Comparison of ENCODE assay signal across 25 mouse cellular contexts in the genomic region with DNA sequence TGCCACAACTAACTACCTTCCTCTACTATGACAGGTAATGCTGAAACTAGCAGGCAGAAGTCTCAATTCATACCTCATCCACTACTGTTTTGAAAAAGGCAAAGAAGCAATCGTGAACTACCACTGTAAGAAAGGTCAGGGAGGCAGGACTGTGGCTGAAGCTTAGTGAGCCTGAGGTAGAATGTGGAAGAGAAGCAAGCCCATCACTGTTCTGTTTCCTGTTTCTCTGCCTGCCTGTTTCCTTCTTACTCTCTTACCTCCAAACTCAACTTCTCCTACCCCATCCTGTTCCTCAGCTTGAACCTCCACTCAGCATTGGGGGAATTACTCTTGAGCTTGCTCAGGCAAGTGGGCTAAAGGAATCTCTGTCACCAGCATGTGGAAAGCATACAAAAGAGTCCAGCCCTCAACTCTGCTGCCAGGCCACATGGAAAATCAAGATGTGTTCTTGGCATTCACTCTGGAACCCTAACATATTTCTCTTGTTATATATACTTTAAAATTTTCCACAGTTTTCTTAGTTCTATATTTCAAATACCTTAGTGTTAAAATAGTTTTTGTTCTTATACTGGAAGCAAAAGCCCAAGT. TPM values are rescaled to one million over a fixed set of nuclear protein-coding genes. Genes with fewer than 3 reads are reported as not detected.
DNase-seq lines count a peak whose midpoint lies in the region; ATAC-seq and TF ChIP-seq lines count a peak whose summit lies in the region.
"Had no signal": no experiment of that assay in that cellular context is flagged by ENCODE, and none has a peak within 500 bp of the region (broad histone marks: within the 10 kb centered on the region; RNA-seq: fewer than 3 reads in every experiment).

No protein-coding gene starts in this region.

- no peak for TF ChIP-seq CTCF in heart, postnatal 0 days (IDR thresholded peaks at IDR 0.05; ENCODE audit: low read depth)
- no peak for TF ChIP-seq CTCF in stomach, postnatal 0 days (IDR thresholded peaks at IDR 0.05; ENCODE audit: low read depth)

- H3K27ac ChIP-seq in heart, postnatal 0 days (ENCODE audit: low read depth): 0 out of 2 replicates have a peak overlapping the region, but pooled peaks have one; percentile 6
- no peak overlapping the region for H3K27ac ChIP-seq in heart, embryonic 12.5 days (ENCODE audit: poor library complexity, severe bottlenecking)
- peak overlapping the region; percentile 49 for H3K27ac ChIP-seq in lung, embryonic 16.5 days (ENCODE audit: low read length)
- H3K27ac ChIP-seq in stomach, postnatal 0 days (replicated peaks): 0 out of 2 replicates have a peak overlapping the region, but pooled peaks have one; percentile 2
- H3K27ac ChIP-seq: midbrain, embryonic 10.5 days had no signal

- H3K9ac ChIP-seq in heart, postnatal 0 days (replicated peaks; ENCODE audit: low read depth, low read length): no peak overlapping the region
- no peak overlapping the region for H3K9ac ChIP-seq in heart, embryonic 12.5 days
- 0 out of 2 replicates have a peak overlapping the region, but pooled peaks have one; percentile 5 for H3K9ac ChIP-seq in lung, embryonic 16.5 days (ENCODE audit: low read length)
- no peak overlapping the region for H3K9ac ChIP-seq in stomach, postnatal 0 days (ENCODE audit: low read length)
- H3K9ac ChIP-seq: liver, postnatal 0 days had no signal

- no peaks in the 10 kb centered on the region for H3K4me1 ChIP-seq in heart, postnatal 0 days (ENCODE audit: control insufficient read depth, insufficient read depth)
- peaks cover 8% of the 10 kb centered on the region for H3K4me1 ChIP-seq in heart, embryonic 12.5 days (replicated peaks)
- H3K4me1 ChIP-seq in lung, embryonic 16.5 days (replicated peaks; ENCODE audit: control insufficient read depth, insufficient read depth, low read length): no peaks in the 10 kb centered on the region
- no peaks in the 10 kb centered on the region for H3K4me1 ChIP-seq in stomach, postnatal 0 days (replicated peaks; ENCODE audit: control insufficient read depth, insufficient read depth)
- H3K4me1 ChIP-seq: midbrain, embryonic 10.5 days had no signal

- ATAC-seq in heart, postnatal 0 days (ENCODE audit: insufficient read depth, low read depth): no peak
- no peak for ATAC-seq in heart, embryonic 12.5 days (ENCODE audit: insufficient number of reproducible peaks, low FRiP score)
- no peak for ATAC-seq in lung, embryonic 16.5 days (ENCODE audit: low read depth)
- ATAC-seq in hematopoietic stem cell, adult 5-6 weeks (replicated peaks in 1 of 2; ENCODE audit: insufficient read depth in 1 of 2, low FRiP score in 2 of 2, low TSS enrichment in 1 of 2, low read depth in 1 of 2, poor library complexity in 2 of 2, severe bottlenecking in 2 of 2): peak; percentile 27 to 62; a peak in 3 of 4 replicates
- no peak for ATAC-seq in stomach, postnatal 0 days (ENCODE audit: low FRiP score, low TSS enrichment)
- no peak for ATAC-seq in megakaryocyte progenitor cell, adult 5-6 weeks (replicated peaks; ENCODE audit: poor library complexity)
- ATAC-seq: forebrain, embryonic 16.5 days; hindbrain, embryonic 16.5 days; liver, postnatal 0 days had no signal

- 52% methylated on average over 1 of the region's 1 CpGs for WGBS in heart, postnatal 0 days
- whole genome bisulfite sequencing in heart, embryonic 12.5 days: 72% methylated on average over 1 of the region's 1 CpGs
- 71% methylated on average over 1 of the region's 1 CpGs for WGBS in lung, embryonic 16.5 days
- WGBS in stomach, postnatal 0 days: 50% methylated on average over 1 of the region's 1 CpGs

- no peak for TF ChIP-seq EP300 in heart, postnatal 0 days (IDR thresholded peaks at IDR 0.05; ENCODE audit: low read depth)
- TF ChIP-seq EP300 in stomach, postnatal 0 days (optimal IDR thresholded peaks at IDR 0.05): no peak

- H3K4me2 ChIP-seq in heart, postnatal 0 days (ENCODE audit: low read depth, low read length): no peak overlapping the region
- H3K4me2 ChIP-seq in heart, embryonic 12.5 days: no peak overlapping the region
- H3K4me2 ChIP-seq in lung, embryonic 16.5 days (ENCODE audit: low read depth, low read length): no peak overlapping the region
- H3K4me2 ChIP-seq in stomach, postnatal 0 days (replicated peaks; ENCODE audit: low read depth): peak overlapping the region; percentile 9; the same call in 1 of the 2 replicates
- H3K4me2 ChIP-seq: heart, embryonic 11.5 days had no signal

- no peak overlapping the region for H3K4me3 ChIP-seq in heart, postnatal 0 days (ENCODE audit: low read depth, low read length)
- no peak overlapping the region for H3K4me3 ChIP-seq in heart, embryonic 12.5 days
- no peak overlapping the region for H3K4me3 ChIP-seq in lung, embryonic 16.5 days (ENCODE audit: low read length)
- no peak overlapping the region for H3K4me3 ChIP-seq in stomach, postnatal 0 days (ENCODE audit: low read depth, low read length)
- H3K4me3 ChIP-seq: erythroblast, embryonic 14.5 days; midbrain, embryonic 10.5 days had no signal

- H3K36me3 ChIP-seq in heart, postnatal 0 days (replicated peaks; ENCODE audit: control insufficient read depth, insufficient read depth, low read length): no peaks in the 10 kb centered on the region
- no peaks in the 10 kb centered on the region for H3K36me3 ChIP-seq in heart, embryonic 12.5 days
- no peaks in the 10 kb centered on the region for H3K36me3 ChIP-seq in lung, embryonic 16.5 days (ENCODE audit: control insufficient read depth, insufficient read depth, low read length)
- no peaks in the 10 kb centered on the region for H3K36me3 ChIP-seq in stomach, postnatal 0 days (ENCODE audit: control insufficient read depth, insufficient read depth, low read length)
- H3K36me3 ChIP-seq: midbrain, embryonic 10.5 days had no signal

- DNase-seq in heart, postnatal 0 days (ENCODE audit: low spot score): no peak
- no peak for DNase-seq in lung, postnatal 10 days
- DNase-seq in stomach, postnatal 0 days (ENCODE audit: low spot score): no peak
- no peak for DNase-seq in cerebellum, postnatal 14 days
- DNase-seq: adrenal gland, adult 8-10 months; cerebellum, adult 11-12 months; cerebellum, postnatal 25 days; embryo, embryonic 11 days; heart, postnatal 36 days; kidney, adult 9 months; liver, postnatal 0 days; lung, postnatal 4 days; retina, postnatal 1 day; thymus, postnatal 25 days had no signal

- no peaks in the 10 kb centered on the region for H3K27me3 ChIP-seq in heart, postnatal 0 days (ENCODE audit: control insufficient read depth, insufficient read depth, low read length)
- no peaks in the 10 kb centered on the region for H3K27me3 ChIP-seq in heart, embryonic 12.5 days (replicated peaks)
- no peaks in the 10 kb centered on the region for H3K27me3 ChIP-seq in lung, embryonic 16.5 days (ENCODE audit: control insufficient read depth, insufficient read depth, low read depth, low read length)
- no peaks in the 10 kb centered on the region for H3K27me3 ChIP-seq in stomach, postnatal 0 days (ENCODE audit: control insufficient read depth, insufficient read depth, low read length)

- H3K9me3 ChIP-seq in heart, postnatal 0 days (replicated peaks; ENCODE audit: control insufficient read depth, low read length): no peaks in the 10 kb centered on the region
- H3K9me3 ChIP-seq in heart, embryonic 12.5 days (replicated peaks): no peaks in the 10 kb centered on the region
- H3K9me3 ChIP-seq in lung, embryonic 16.5 days (ENCODE audit: control insufficient read depth, low read length): no peaks in the 10 kb centered on the region
- H3K9me3 ChIP-seq in stomach, postnatal 0 days (ENCODE audit: control insufficient read depth, low read length): no peaks in the 10 kb centered on the region
- H3K9me3 ChIP-seq: midbrain, embryonic 10.5 days had no signal

RNA-seq across cellular contexts. Expression of gene Aspn, which starts 3.4 kb away (rescaled TPM):
- 45.8 and 67.5 TPM in 2 replicates for total RNA-seq in heart, postnatal 0 days (2014; rRNA removed; ENCODE audit: low replicate concordance)
- polyA plus RNA-seq in heart, postnatal 0 days (2015; fragmentation: Nextera tagmentation; extraction: Ambion mirVana): 56.0 and 62.7 TPM in 2 replicates
- polyA plus RNA-seq in heart, embryonic 12.5 days (2016; fragmentation: Nextera tagmentation; extraction: Ambion mirVana): 2.5 and 3.7 TPM in 2 replicates
- 49.3 and 51.7 TPM in 2 replicates for polyA plus RNA-seq in lung, embryonic 16.5 days (2015; fragmentation: Nextera tagmentation; extraction: Ambion mirVana)
- not detected in 2 replicates for total RNA-seq in hematopoietic stem cell, adult 5-6 weeks (2017)
- polyA plus RNA-seq in stomach, postnatal 0 days (2015; fragmentation: Nextera tagmentation; extraction: Ambion mirVana): 106 and 127 TPM in 2 replicates
- total RNA-seq in megakaryocyte progenitor cell, adult 5-6 weeks (2015): not detected in 2 replicates
- not detected in 2 replicates for total RNA-seq in megakaryocyte progenitor cell, adult 5-6 weeks (2017)
- total RNA-seq: neutrophil, adult 5-6 weeks had no signal
- polyA plus RNA-seq: erythroblast, embryonic 14.5 days; liver, adult 2 months had no signal

RNA-seq across cellular contexts. Expression of gene Omd, which starts 34.6 kb away (rescaled TPM):
- not detected in 2 replicates for total RNA-seq in heart, postnatal 0 days (2014; rRNA removed; ENCODE audit: low replicate concordance)
- 0.43 and 0.59 TPM in 2 replicates for polyA plus RNA-seq in heart, postnatal 0 days (2015; fragmentation: Nextera tagmentation; extraction: Ambion mirVana)
- polyA plus RNA-seq in heart, embryonic 12.5 days (2016; fragmentation: Nextera tagmentation; extraction: Ambion mirVana): 0.24 and 0.43 TPM in 2 replicates
- 1.8 and 2.0 TPM in 2 replicates for polyA plus RNA-seq in lung, embryonic 16.5 days (2015; fragmentation: Nextera tagmentation; extraction: Ambion mirVana)
- not detected in 2 replicates for total RNA-seq in hematopoietic stem cell, adult 5-6 weeks (2017)
- 0.30 and 0.36 TPM in 2 replicates for polyA plus RNA-seq in stomach, postnatal 0 days (2015; fragmentation: Nextera tagmentation; extraction: Ambion mirVana)
- not detected in 2 replicates for total RNA-seq in megakaryocyte progenitor cell, adult 5-6 weeks (2015)
- 0.04 TPM in 1 of 2 replicates, not detected in the other for total RNA-seq in megakaryocyte progenitor cell, adult 5-6 weeks (2017)
- total RNA-seq: neutrophil, adult 5-6 weeks had no signal
- polyA plus RNA-seq: erythroblast, embryonic 14.5 days; liver, adult 2 months had no signal

RNA-seq across cellular contexts. Expression of gene Ecm2, which starts 43.0 kb away (rescaled TPM):
- 5.3 and 6.6 TPM in 2 replicates for total RNA-seq in heart, postnatal 0 days (2014; rRNA removed; ENCODE audit: low replicate concordance)
- polyA plus RNA-seq in heart, postnatal 0 days (2015; fragmentation: Nextera tagmentation; extraction: Ambion mirVana): 5.7 and 6.4 TPM in 2 replicates
- polyA plus RNA-seq in heart, embryonic 12.5 days (2016; fragmentation: Nextera tagmentation; extraction: Ambion mirVana): 2.0 and 2.4 TPM in 2 replicates
- polyA plus RNA-seq in lung, embryonic 16.5 days (2015; fragmentation: Nextera tagmentation; extraction: Ambion mirVana): 1.9 and 2.3 TPM in 2 replicates
- total RNA-seq in hematopoietic stem cell, adult 5-6 weeks (2017): 0.25 and 0.69 TPM in 2 replicates
- polyA plus RNA-seq in stomach, postnatal 0 days (2015; fragmentation: Nextera tagmentation; extraction: Ambion mirVana): 2.0 and 2.2 TPM in 2 replicates
- total RNA-seq in megakaryocyte progenitor cell, adult 5-6 weeks (2015): not detected in 2 replicates
- 0.10 and 0.17 TPM in 2 replicates for total RNA-seq in megakaryocyte progenitor cell, adult 5-6 weeks (2017)
- total RNA-seq: neutrophil, adult 5-6 weeks had no signal
- polyA plus RNA-seq: erythroblast, embryonic 14.5 days had no signal

RNA-seq across cellular contexts. Expression of gene Tes3-ps, which starts 54.5 kb away (rescaled TPM):
- 0.04 and 0.27 TPM in 2 replicates for total RNA-seq in heart, postnatal 0 days (2014; rRNA removed; ENCODE audit: low replicate concordance)
- 0.70 and 0.72 TPM in 2 replicates for polyA plus RNA-seq in heart, postnatal 0 days (2015; fragmentation: Nextera tagmentation; extraction: Ambion mirVana)
- 0.88 and 0.92 TPM in 2 replicates for polyA plus RNA-seq in heart, embryonic 12.5 days (2016; fragmentation: Nextera tagmentation; extraction: Ambion mirVana)
- 1.2 and 1.9 TPM in 2 replicates for polyA plus RNA-seq in lung, embryonic 16.5 days (2015; fragmentation: Nextera tagmentation; extraction: Ambion mirVana)
- 4.7 and 10.5 TPM in 2 replicates for total RNA-seq in hematopoietic stem cell, adult 5-6 weeks (2017)
- polyA plus RNA-seq in stomach, postnatal 0 days (2015; fragmentation: Nextera tagmentation; extraction: Ambion mirVana): 0.35 and 0.45 TPM in 2 replicates
- 1.3 and 1.7 TPM in 2 replicates for total RNA-seq in megakaryocyte progenitor cell, adult 5-6 weeks (2015)
- total RNA-seq in megakaryocyte progenitor cell, adult 5-6 weeks (2017): 1.9 and 3.1 TPM in 2 replicates

Comparison
In these comparisons a context has a peak if more than half of its experiments do, and no peak if none do; other contexts are left out.
1. RNA of gene Aspn, which starts 3.4 kb away (polyA plus RNA-seq): 106 to 127 TPM in stomach, postnatal 0 days, 56.0 to 62.7 TPM in heart, postnatal 0 days and 49.3 to 51.7 TPM in lung, embryonic 16.5 days; 2.5 to 3.7 TPM in heart, embryonic 12.5 days; every median in the first group is over 10 times any median in the second.
2. ATAC-seq: peak in hematopoietic stem cell, adult 5-6 weeks (2 of 2); none in heart, postnatal 0 days (single experiment), heart, embryonic 12.5 days (single experiment), lung, embryonic 16.5 days (single experiment), stomach, postnatal 0 days (single experiment) and megakaryocyte progenitor cell, adult 5-6 weeks (single experiment).